Mouse (Mus musculus) frontal cortex, postnatal 10 days (tissue): ENCODE data around the gene Gm17018.

ENCODE experiments used
- DNase-seq, 2 experiments: peaks; one replicate each; pipeline ENCODE4 v3.0.0; 2022; ENCODE audit warnings: low spot score in 2 of 2, mixed read lengths in 1 of 2

Gm17018 gene

DNA sequence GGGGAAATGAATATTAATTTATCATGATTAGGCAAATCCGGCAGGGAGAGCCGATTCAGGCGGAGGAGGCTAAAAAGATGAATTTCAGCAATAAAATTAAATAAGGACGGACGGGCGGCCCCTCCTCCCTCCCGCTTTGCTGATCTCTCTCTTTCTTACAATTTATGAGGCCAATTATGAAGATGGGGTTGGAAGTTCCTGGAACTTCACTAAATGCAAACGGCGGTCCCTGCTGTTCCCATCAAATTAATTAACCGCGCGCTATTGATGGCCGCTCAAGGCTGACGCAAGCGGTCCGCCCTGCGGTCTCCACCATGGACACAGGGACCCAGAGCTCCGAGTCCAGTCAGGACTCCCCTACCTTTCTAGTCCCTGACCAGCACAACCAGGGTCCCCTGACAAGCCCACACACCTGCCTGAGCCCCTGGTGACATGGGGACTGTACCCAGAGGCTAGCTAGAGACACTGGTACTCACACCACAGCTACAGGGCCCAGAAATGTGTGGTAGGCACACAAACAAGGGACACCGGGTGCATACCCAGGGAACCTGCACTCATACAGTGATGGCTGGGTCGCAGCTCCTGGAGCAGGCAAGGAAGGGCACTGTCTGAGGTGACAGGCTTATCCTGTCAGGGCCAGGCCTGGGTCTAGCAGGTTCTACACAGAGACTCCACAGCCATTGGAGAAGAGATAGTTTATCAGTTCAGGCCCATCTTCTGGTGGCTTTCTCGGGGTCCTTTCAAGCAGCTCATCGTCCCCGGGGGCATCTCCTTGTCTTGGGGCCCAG lies 11.1 kb upstream of the Gm17018 start:
- no peak for DNase-seq

DNA sequence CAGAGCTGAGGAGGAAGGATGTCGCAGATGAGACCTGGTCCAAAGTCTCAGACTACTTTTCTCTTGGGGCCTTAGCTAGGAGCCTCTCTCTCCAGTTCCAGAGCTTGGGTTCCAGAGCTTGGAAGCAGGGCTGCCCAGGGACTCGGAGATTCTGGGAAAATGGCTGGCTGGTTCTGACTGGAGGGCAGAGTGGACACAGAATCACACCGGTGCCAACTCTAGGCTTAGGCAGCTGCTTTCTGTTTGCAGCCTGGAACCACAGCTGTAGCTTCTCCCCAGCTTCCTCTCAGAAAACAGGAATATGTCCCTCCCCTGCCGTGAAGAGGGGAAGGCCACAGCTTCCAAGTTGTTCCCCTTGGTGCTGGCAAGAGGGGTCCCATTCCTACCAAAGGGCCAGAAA lies 10.5 kb upstream of the Gm17018 start:
- no peak for DNase-seq

DNA sequence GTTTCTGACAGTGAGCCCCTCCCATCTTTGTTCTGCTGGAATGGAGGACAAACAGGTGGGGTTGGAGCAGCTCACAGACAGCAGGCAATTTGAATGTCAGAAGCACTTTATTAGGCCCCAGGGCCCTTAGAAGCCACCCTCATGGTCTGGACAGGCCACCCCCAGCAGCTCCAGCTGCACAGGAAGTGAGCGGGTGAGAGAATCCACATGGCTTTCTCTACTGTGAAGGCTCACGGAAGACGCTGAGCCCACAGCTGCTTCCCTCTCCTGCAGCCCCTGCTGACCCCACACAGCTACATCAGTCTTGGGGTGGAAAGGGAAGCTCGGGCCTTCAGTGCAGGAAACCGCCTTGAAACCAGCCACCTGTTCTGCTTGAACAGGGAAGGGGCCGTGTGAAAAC lies 8.2 kb upstream of the Gm17018 start:
- no peak for DNase-seq

DNA sequence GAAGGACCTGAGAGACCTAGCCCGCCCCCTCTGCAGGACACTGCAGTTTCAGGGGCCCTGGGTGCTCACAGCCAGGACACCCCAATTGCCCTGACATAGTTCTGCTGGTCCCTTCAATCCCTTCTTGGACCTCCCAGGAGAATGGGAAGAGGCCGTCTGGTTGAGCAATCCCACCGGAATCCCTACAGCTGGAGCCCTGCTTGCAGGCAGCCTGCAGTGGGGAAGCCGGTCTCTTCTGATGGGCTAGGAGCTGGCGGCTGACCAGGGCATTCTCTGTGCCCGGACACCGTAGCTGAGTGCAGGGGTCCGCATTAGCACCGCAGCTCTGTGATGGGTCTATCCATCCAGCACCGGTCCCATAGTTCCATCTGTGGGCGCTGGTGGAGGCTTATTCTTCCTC lies 6.3 kb upstream of the Gm17018 start:
- no peak for DNase-seq

DNA sequence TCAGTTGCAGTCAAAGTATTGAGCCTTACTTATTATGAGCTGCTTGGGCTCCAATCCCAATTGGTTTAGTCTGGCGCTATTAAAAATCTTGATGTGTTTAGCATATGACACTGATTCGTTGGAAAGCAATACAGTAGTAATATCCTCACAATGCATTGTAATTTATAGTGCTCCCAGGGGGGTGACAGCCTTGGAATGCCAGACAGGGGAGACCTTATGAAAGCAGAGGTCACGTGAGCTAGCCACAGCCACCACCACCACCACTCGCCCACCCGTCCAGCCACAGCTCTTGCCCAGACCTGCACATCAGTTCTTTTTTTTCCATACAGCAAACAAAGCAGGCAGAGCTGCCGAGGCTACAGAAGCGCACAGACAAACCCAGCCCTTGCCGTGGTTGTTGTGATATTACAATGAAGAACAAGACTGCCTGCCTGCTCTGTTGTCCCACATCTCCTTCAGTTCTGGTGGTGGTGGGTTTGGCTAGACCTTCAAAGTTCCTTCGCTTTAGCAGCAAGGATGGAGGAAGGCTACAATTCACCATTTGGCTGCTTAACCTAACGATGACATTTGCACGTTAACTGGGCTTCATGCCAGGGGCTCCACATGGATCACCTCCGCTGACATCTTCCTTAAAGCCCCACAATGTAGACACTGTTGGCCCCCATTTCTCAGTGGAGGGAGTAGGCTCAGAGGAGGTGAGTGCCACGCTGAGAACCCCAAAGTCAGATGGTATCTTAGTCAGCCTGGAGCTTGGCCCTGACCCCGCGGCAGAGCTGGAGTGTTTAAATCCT lies 5.7 kb downstream of the Gm17018 start:
- DNase-seq: no peak

DNA sequence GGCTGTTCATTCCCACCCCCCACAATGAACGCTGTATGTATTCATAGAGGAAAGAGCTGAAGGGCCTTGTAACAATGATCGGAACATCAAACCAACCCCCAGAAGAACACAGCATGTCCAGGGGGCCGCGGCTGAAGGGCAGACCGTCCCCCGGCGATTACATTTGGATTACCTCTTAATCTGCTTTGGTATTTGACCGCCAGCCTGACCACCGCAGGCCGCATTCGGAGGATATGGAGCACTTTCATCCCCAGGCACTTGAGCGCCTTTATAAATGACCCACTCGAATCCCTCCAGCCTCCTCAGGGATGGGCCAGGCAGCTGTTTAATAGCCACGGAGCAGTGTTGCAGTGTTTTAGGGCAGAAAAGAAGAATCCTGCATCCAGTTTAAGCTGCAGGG lies 7.0 kb downstream of the Gm17018 start:
- no peak for DNase-seq

DNA sequence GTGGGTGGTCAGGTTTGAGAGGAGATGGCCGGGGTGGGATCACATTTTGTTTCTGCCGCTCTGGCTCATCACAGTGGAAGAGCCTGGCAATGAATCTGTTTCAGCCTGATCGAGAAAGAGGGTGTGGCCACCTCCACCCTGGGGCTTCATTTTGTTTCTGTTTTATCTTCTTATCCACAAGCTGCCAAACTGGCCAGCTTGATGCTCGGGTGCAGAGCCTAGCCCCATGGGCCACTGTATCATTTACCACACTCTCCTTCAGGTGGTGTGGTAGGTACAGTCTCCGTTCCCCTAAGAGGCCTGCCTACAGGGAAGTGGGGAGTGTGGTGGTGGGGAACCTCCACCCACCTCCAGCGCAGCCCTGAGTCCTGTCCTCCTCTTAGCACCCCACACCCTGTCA lies 12.6 kb downstream of the Gm17018 start:
- no peak for DNase-seq

DNA sequence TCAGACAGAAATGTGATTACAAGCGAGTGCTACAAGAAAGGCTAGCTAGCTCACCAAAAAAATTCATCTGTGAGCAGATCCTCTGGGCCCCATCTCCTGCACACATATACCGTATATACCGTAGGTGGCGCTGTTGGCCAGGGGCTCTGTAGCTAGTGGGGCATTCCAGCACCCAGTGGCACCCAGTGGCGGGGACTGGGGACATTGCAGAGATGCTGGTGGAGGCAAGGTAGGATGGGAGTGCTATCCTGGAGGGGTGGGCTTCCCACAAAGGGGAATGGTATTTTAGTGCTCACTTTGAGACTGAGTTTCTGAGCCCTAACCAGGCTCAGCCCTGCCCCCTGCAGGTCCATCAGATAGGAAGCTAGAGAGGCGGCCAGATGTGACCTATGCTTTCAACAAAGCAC lies 13.4 kb downstream of the Gm17018 start:
- peak; percentile 53 to 68 for DNase-seq

DNA sequence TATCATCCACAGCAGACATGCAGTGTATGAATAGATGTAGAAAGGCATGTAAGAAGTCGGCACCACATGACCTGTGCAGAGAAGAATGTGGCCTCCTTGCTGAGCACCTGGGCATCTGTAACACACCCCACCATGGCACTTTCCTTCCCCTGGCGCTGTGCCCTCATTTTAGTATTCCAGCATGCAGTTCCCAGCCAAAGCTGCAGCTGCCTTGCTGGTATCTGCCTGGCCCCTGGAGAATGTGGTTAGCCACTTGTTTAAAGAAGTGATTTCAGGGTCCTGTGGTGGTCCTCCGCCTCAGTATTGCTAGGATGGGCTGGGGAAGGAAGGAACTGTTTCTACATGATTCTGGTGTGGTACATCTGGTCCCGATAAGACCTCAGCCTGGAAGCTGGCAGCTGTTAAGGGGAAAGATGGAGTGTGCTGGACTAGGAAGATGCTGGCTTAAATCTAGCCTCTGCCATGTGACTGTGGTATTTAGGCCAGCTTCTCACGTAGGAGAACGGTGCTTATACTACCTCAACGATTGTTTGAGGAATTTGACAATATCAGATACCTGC lies 14.0 kb downstream of the Gm17018 start:
- no peak for DNase-seq

DNA sequence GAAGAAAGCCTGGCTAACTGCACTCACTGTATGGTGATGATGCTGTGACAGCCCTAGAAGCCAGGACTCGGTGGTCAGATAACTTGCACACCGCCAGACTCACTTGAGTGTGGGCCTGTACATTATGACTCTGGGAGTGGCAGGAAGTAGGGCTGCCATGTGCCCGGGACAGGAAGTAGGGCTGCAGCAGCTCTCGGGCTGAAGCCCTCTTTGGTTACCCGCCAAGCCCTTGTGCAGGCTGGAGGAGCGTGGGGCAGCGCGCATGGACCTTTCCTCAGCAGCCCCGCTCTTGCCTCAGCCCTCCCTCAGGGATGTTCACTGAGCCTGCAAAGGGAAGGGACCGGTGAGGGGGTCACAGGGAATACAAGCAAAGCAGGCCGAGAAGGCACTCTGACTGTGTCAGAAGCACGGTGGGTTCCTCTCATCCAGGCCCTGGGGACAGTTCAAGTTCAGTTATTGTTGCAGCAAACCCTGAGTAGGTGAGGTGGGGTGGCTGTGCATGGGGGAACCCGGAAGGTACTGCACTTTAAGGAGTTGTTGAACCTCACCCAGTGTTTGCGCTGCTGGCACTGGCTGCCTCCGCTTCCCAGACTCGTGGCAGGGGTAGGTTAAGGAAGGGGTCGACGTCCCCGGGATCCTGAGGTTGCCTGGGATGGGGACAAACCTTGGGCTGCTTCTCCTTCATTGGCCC lies 14.7 kb downstream of the Gm17018 start:
- no peak for DNase-seq

DNA sequence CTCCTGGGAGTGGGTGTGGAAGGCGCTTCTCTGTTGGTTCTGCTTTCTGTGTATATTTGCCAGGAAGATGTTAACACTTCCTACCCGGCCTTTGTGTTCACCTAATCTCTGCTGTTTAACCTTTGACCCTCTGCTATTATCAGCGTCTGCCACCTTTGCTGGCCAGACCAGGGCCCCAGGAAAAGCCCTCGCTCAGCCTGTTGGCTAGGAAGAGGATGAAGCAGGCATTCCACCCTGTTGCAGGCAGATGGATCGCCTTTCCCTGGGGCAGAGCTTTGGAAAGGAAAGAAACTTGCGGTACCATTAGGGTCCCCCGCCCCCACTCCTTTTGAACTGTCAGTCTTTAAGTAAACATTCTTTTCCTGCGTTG lies 15.2 kb downstream of the Gm17018 start:
- DNase-seq: no peak

DNA sequence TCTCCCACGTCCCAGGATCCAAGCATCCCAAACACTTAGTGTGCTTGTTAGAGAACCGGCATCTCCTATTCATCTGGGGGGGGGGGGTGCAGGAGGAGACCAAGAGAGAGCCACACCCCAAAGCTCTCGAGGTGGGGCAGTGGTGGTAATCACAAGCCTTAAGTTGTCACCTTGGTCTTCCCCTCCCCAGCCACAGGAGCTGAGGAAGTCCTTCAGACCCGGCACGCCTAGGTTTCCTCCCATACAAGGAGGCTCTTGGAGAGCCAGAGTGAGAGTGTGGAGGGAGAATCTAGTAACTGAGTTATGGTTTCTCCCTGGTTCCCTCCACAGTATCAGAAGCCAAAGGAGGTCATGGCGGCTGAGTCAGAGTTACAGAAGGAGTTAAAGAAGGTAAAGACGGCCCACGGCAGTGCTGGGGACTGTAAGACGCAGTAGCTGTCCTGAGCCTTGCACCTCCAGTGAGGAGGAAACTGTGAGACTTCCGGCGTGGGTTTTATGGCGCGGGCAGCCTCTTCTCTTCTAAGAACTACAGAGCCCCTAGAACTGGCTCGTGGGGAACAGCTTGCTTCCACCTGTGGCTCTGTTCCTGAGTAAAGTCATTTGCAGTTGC lies 16.8 kb downstream of the Gm17018 start:
- no peak for DNase-seq

DNA sequence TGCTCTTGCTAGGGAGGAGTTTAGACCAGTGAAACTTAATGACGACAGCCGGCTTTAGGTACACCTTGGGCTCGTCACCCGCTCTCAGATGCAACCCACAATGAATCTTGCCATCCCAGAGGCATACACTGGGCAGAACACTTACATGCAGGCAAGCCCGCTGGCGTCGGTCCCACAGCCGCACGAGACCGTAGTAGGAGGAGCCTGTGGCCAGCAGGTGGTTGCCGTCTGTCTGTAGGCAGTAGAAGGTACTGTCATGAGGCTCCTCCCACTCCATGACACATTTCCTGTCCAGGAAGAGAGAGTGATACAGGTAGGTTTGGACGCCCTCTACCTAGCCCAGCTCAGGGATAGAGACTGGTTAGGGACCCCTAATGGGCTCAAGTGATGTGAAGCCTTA lies 18.6 kb downstream of the Gm17018 start:
- no peak for DNase-seq

DNA sequence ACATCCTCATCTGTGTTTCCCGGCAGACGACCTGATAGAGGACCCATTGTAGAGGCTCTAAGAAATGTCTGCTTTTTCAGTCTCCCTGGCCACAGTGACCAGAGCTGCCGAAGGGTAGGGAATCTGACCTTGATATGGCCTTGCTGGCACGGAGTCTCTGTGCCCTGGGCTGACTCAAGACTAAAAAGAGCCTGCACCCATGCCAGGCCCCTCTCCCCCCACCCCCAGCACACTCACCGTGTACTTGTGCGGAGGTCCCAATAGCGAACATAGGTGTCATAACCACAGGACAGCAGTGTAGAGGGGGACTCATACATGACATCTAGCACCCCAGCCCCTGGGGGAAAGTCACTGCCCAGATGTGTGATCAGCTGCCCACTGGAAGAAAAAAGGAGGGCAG lies 19.0 kb downstream of the Gm17018 start:
- no peak for DNase-seq

DNA sequence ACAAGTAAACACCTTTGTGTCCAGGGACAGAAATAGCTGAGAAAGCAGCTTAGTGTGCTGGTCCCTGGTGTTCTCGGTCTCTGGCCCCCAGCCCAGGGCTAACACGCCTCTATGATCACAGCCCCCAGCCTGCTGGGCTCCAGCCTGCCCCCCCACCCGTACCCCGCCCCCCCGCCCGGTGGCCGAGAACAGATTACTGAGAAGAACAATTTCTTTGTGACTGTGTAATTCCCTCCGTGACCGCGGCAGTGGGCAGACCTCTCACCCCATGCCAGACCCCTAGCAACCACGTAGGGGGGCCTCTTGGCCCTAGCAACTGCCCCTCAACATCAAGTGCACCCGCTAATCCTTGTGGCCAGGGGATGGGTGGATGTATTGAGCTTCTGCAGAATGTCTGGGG lies 19.8 kb downstream of the Gm17018 start:
- no peak for DNase-seq

DNA sequence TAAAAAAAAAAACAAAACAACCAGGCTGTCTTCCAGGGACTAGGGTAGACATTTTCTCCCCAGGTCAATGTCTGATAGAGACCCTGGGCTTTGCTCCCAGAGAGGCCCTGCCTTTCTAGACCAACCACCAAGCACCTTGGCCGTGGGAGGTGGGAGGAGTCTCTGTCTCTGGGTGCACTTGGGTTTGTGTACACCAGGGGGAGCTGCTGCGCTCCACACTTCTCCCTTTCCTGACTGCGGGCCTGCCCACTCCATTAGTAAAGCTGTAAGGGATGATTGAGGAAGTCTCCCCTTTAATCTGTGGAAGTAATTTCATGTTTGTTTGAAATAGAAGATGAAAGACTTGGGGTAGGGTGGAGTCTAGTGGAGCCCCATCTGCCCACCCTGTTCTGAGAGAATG lies 20.8 kb downstream of the Gm17018 start:
- DNase-seq: peak in 1 of 2 experiments; percentile 53

DNA sequence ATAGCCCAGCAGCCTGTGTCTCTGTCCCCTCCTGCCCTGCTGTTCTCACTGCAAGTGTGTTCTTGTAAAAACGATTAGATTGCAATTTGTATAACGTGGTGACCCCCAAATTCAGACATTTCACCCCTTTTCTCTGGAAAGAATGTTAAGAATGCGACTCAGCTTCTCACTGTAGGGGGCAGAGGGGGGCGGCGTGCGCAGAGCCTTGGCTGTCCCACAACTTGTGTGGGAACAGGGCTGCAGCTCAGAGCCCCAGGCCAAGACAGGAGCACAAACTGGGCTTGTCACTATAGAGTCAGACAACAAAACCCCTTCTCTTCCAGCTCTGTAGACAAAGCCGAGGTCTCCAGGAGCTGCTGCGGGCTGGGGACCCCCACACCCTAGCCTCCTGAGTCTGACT lies 21.7 kb downstream of the Gm17018 start:
- DNase-seq: no peak

DNA sequence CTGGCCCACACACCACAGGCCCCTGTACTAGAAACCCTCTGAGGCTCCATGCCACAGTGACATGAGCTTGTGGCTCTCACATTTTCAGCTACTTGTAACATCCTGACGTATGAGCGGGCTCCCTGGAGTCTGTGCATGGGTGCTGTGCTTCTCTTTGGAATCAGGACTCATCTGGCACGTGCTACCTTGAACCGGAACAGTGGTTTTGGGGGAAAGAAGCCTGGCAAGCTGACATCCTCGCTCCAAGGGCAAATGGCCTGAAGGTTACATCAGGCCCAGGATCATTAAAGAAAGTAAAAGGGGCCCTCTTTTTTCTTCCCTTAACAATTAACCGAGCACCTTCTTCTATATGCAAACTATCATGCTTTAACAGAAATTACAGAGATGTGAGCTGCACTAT lies 22.7 kb downstream of the Gm17018 start:
- no peak for DNase-seq

DNA sequence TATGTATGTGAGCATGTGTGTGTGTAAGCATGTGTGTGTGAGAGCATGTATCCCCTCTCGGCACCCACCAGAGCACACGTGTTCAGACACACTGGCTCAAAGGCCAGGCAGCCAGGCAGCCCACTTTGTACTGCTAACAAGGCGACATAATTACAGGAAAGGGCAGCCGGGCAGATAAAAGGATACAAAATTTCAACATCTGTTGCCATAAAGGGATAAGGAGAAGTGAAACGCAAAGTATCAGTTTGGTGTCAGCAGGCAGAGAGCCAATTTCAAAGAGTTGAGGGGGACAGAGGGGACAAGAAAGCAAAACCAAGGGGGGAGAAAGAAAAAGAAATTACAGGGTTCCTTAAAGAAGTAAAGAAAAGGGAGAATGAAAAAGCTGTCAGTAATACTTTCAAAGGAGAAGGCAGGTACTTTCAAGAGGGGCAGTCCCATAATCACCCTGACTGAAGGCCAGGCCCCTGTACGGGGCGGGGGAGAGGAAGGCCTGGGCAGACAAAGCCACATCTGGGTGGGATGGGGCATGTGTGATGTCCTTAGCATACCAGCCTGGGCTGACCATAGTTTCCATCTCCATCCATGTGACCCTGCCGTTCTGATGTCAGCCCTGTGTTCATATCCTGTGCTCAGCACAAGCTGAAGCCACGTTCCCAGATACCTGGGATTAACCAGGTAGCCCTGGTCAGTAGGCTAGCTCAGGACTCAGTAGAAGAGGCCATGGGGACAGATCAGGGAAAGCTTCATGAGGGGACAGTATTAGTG lies 24.6 kb downstream of the Gm17018 start:
- no peak for DNase-seq

DNA sequence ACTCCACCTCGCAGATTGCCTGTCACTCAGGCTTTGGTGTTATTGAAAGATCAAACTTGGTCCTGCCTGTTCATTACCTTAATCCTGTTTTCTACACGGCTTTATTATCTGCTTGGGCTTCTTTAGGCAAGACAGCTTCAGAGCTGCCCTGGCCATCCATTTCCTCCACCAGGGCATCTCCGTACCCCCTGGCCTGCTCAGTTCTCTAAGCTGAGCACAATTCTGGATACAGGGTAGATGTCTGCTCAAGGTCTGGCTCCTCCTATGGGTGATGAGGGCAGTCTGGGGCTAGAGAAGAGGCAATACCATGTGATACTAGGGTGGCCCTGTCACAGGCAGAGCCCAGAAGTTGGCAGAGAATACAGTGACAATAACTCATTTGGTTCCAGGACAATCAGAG lies 26.4 kb downstream of the Gm17018 start:
- no peak for DNase-seq
